Mouse (Mus musculus): ENCODE measurements around the gene Tspan9. TPM values are rescaled to one million over a fixed set of nuclear protein-coding genes. Genes with fewer than 3 reads are reported as not detected.

Tspan9 gene
- polyA plus RNA-seq (2012; ENCODE audit: low replicate concordance), result 4.1 and 7.6 TPM in 2 replicates

DNA sequence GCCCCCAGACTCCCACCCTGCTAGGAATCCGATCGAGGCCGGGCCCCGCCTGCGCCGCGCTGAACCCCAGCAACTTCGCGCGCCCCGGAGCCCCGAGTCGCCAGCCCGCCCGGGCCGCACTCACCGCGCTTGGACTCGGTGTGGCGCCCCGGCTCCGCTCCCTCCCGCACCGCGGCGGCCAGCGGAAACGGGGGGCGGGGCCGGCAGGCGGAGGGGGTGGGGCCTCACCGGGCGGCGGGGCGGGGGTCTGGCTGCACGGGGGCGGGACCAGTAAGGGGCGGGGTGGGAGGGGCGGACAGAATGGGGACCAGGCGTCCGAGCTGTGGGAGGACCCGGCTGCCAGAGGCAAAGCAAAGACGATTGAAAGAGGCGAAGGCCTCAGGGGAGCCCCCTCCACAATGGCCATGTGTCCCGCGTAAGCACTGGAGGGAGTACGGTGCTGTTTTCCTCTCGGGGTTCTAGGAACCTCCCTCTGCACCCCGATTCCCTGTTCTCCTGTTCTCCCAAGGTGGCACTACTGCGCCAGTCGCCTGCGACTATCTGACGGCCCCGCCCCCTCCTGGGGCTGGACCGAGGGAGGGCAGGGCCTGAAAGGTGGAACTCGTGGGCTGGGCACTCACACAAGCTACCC lies at the start of gene Tspan9:
TSS of gene Tspan9 (minus strand) at position 205 of the 631 bp plus-strand sequence.

Other genes with a start within 250 kb of the Tspan9 start
- not detected in 2 replicates for gene Tead4, start 157.2 kb upstream of the Tspan9 start, polyA plus RNA-seq (2012; ENCODE audit: low replicate concordance)
- gene Tulp3, start 212.3 kb upstream of the Tspan9 start, polyA plus RNA-seq (2012; ENCODE audit: low replicate concordance), result 2.0 and 2.4 TPM in 2 replicates
- gene Rhno1, start 219.3 kb upstream of the Tspan9 start, polyA plus RNA-seq (2012; ENCODE audit: low replicate concordance), result 31.3 and 51.5 TPM in 2 replicates
- gene Foxm1, start 219.4 kb upstream of the Tspan9 start, polyA plus RNA-seq (2012; ENCODE audit: low replicate concordance), result 6.1 and 17.4 TPM in 2 replicates
- 0.12 TPM in 1 of 2 replicates, not detected in the other for gene Tex52, start 231.9 kb upstream of the Tspan9 start, polyA plus RNA-seq (2012; ENCODE audit: low replicate concordance)
- not detected in 2 replicates for gene Gm44596, start 231.9 kb upstream of the Tspan9 start, polyA plus RNA-seq (2012; ENCODE audit: low replicate concordance)